Mouse (Mus musculus): ENCODE data around the gene Grik5. TPM values are rescaled to one million over a fixed set of nuclear protein-coding genes. Genes with fewer than 3 reads are reported as not detected.

Gene Grik5
- polyA plus RNA-seq, 1 experiment from 2014 or later, result 9.6 TPM

DNA sequence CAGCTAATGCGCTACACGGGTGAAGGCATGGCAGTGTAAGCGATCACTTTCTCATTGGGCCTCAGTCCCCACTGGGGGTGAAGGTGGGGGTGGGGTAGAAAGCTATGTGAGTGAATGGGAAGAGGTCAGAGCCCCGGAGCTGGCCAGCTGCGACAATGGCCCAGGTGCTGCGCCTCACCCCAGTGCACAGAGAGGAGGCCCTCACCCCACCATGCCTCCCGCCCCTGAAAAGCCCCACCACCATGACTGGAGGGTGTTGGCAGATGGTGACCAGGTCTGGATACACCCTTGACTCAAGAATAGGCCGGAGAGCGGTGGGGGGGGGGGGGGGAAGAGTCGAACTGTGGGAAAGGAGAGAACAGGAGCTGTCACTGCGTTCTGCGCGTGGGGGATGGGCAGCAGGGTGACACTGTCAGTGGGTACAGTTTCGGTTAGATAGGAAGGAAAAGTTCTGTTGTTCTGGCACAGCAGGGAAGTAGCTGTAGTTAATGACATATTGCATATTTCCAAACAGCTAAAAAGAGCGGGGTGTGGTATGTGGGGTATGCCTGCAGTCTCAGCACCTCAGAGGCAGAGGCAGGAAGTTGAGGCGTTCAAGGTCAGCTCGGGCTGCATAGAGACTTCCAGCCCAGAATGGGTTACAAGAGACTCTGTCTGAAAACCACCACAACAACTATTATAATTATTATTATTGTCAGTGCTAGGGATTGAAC lies 34.8 kb upstream of the Grik5 start:
- 0 out of 2 replicates have a peak, but pooled peaks cover 5% of the 10 kb centered on the region for H3K4me1 ChIP-seq (ENCODE audit: control insufficient read depth, insufficient read depth, low read length)
- H3K4me2 ChIP-seq (ENCODE audit: low read depth), result no peak overlapping the region
- no peaks in the 10 kb centered on the region for H3K36me3 ChIP-seq (ENCODE audit: control insufficient read depth, insufficient read depth, low read length)
- H3K4me3 ChIP-seq (ENCODE audit: low read depth, low read length), result no peak overlapping the region
- ATAC-seq (ENCODE audit: insufficient read depth, low FRiP score, low TSS enrichment) (peak; percentile 41; the same call in 1 of the 2 replicates), DNase-seq (ENCODE audit: low spot score) (peak; percentile 30)
- H3K27me3 ChIP-seq (ENCODE audit: control insufficient read depth, insufficient read depth, low read length), result no peaks in the 10 kb centered on the region
- H3K9me3 ChIP-seq (ENCODE audit: control insufficient read depth, low read length), result no peaks in the 10 kb centered on the region; the same call in 1 of the 2 replicates
- H3K9ac ChIP-seq (ENCODE audit: low read length), result no peak overlapping the region
- H3K27ac ChIP-seq (ENCODE audit: low read depth, low read length), result no peak overlapping the region
- 56% methylated on average over 16 of the region's 17 CpGs for WGBS

GRCm38 (mm10) chr7:25105411-25106160 lies 33.4 kb upstream of the Grik5 start:
- Histone ChIP-seq H3K9me3 (ENCODE audit: control insufficient read depth, low read length) (no peaks in the 10 kb centered on the region), H3K9ac (ENCODE audit: low read length) (no peak overlapping the region), H3K27me3 (ENCODE audit: control insufficient read depth, insufficient read depth, low read length) (no peaks in the 10 kb centered on the region), H3K36me3 (ENCODE audit: control insufficient read depth, insufficient read depth, low read length) (no peaks in the 10 kb centered on the region), H3K4me3 (ENCODE audit: low read depth, low read length) (no peak overlapping the region), H3K27ac (ENCODE audit: low read depth, low read length) (no peak overlapping the region), H3K4me1 (ENCODE audit: control insufficient read depth, insufficient read depth, low read length) (0 out of 2 replicates have a peak, but pooled peaks cover 5% of the 10 kb centered on the region), H3K4me2 (ENCODE audit: low read depth) (no peak overlapping the region)
- ATAC-seq (ENCODE audit: insufficient read depth, low FRiP score, low TSS enrichment) (0 out of 2 replicates have a peak, but pooled peaks have one; percentile 45), DNase-seq (ENCODE audit: low spot score) (peak; percentile 88)
- WGBS, result 21% methylated on average over 17 of the region's 17 CpGs

DNA sequence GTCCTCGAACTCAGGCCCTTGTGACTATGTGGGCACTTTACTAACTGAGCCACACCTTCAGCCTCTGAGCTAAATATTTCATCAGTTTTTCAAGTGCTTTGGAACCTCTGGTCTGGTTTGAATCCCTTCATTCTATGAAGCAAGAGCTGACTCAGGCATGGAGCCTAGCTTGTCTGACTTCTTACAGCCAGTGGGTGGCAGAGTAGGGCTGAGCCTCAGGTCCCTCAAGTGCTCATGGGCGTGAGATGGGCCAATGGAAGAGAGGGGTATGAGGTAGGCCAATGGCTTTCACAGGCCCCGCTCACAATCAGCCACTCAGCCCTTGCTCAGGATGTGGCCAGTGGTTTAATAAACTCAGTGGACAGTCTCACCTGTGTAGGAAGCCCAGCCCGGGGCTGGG lies 27.4 kb upstream of the Grik5 start:
- ATAC-seq (ENCODE audit: insufficient read depth, low FRiP score, low TSS enrichment), result no peak
- DNase-seq (ENCODE audit: low spot score), result no peak
- Histone ChIP-seq H3K4me2 (ENCODE audit: low read depth) (no peak overlapping the region), H3K27ac (ENCODE audit: low read depth, low read length) (no peak overlapping the region), H3K27me3 (ENCODE audit: control insufficient read depth, insufficient read depth, low read length) (no peaks in the 10 kb centered on the region), H3K36me3 (ENCODE audit: control insufficient read depth, insufficient read depth, low read length) (no peaks in the 10 kb centered on the region), H3K4me1 (ENCODE audit: control insufficient read depth, insufficient read depth, low read length) (no peaks in the 10 kb centered on the region), H3K4me3 (ENCODE audit: low read depth, low read length) (no peak overlapping the region), H3K9me3 (ENCODE audit: control insufficient read depth, low read length) (no peaks in the 10 kb centered on the region), H3K9ac (ENCODE audit: low read length) (no peak overlapping the region)
- 55% methylated on average over 4 of the region's 4 CpGs for WGBS

DNA sequence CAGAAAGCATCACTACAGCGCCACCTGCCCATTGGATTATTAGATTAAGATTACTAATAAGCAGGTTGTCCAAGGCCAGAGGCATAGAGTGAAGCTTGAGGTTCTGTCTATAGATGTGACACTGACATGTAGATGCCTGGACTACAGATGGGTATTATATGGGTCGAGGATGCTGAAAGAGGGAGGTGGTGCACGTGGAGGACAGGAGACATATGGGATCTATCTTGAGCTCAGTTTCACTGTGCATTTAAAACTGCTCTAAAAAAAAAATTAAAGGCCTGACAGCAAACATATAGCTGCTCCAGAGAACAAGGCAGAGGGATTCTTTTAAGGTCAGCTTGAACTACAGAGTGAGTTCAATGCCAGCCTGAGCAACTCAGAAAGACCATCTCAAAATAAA lies 26.0 kb upstream of the Grik5 start:
- DNase-seq (ENCODE audit: low spot score) (no peak), ATAC-seq (ENCODE audit: insufficient read depth, low FRiP score, low TSS enrichment) (no peak)
- no peak overlapping the region for H3K27ac ChIP-seq (ENCODE audit: low read depth, low read length)
- no peaks in the 10 kb centered on the region for H3K36me3 ChIP-seq (ENCODE audit: control insufficient read depth, insufficient read depth, low read length)
- no peak overlapping the region for H3K9ac ChIP-seq (ENCODE audit: low read length)
- H3K4me3 ChIP-seq (ENCODE audit: low read depth, low read length), result no peak overlapping the region
- 70% methylated on average over 3 of the region's 3 CpGs for WGBS
- no peaks in the 10 kb centered on the region for H3K4me1 ChIP-seq (ENCODE audit: control insufficient read depth, insufficient read depth, low read length)
- H3K27me3 ChIP-seq (ENCODE audit: control insufficient read depth, insufficient read depth, low read length), result no peaks in the 10 kb centered on the region
- no peaks in the 10 kb centered on the region for H3K9me3 ChIP-seq (ENCODE audit: control insufficient read depth, low read length)
- H3K4me2 ChIP-seq (ENCODE audit: low read depth), result no peak overlapping the region

DNA sequence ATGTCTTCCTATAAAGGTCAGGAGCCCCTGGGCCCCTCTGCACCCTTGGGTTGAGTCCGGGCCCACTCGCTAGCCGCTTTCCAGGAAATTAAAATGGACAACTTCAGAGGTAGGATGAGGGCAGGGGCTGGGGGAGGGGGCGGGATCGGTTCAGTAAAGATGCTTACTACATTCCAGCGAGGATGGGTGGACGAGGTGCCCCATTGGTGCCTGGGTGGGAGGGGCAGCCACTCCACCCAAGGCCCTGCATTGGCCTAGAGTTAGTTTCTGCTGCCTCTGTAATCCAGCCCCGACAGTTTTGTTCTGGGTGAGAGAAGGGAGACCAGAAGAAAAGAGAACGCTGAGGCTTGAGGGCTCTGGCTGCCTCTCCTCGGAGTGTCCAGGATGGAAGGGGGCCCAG lies 17.7 kb upstream of the Grik5 start:
- no peak overlapping the region for H3K4me3 ChIP-seq (ENCODE audit: low read depth, low read length)
- 24% methylated on average over 10 of the region's 10 CpGs for WGBS
- H3K36me3 ChIP-seq (ENCODE audit: control insufficient read depth, insufficient read depth, low read length), result no peaks in the 10 kb centered on the region
- H3K27me3 ChIP-seq (ENCODE audit: control insufficient read depth, insufficient read depth, low read length), result no peaks in the 10 kb centered on the region
- H3K4me2 ChIP-seq (ENCODE audit: low read depth), result no peak overlapping the region
- H3K9ac ChIP-seq (ENCODE audit: low read length), result no peak overlapping the region; the same call in 1 of the 2 replicates
- no peak overlapping the region for H3K27ac ChIP-seq (ENCODE audit: low read depth, low read length)
- peaks cover 5% of the 10 kb centered on the region; the same call in 1 of the 2 replicates for H3K4me1 ChIP-seq (ENCODE audit: control insufficient read depth, insufficient read depth, low read length)
- ATAC-seq (ENCODE audit: insufficient read depth, low FRiP score, low TSS enrichment) (no peak), DNase-seq (ENCODE audit: low spot score) (no peak)
- no peaks in the 10 kb centered on the region for H3K9me3 ChIP-seq (ENCODE audit: control insufficient read depth, low read length)

- H3K4me1 ChIP-seq (ENCODE audit: control insufficient read depth, insufficient read depth, low read length), result peaks cover 5% of the 10 kb centered on the region; the same call in 1 of the 2 replicates
- 30% methylated on average over 10 of the region's 11 CpGs for WGBS
- H3K27me3 ChIP-seq (ENCODE audit: control insufficient read depth, insufficient read depth, low read length), result no peaks in the 10 kb centered on the region
- no peaks in the 10 kb centered on the region for H3K9me3 ChIP-seq (ENCODE audit: control insufficient read depth, low read length)
- ATAC-seq (ENCODE audit: insufficient read depth, low FRiP score, low TSS enrichment), result no peak
- DNase-seq (ENCODE audit: low spot score), result peak; percentile 23
- H3K4me3 ChIP-seq (ENCODE audit: low read depth, low read length), result no peak overlapping the region
- H3K4me2 ChIP-seq (ENCODE audit: low read depth), result no peak overlapping the region
- no peak overlapping the region for H3K27ac ChIP-seq (ENCODE audit: low read depth, low read length)
- H3K36me3 ChIP-seq (ENCODE audit: control insufficient read depth, insufficient read depth, low read length), result no peaks in the 10 kb centered on the region
- H3K9ac ChIP-seq (ENCODE audit: low read length), result no peak overlapping the region
These were observed 16.8 kb upstream of the Grik5 start for GRCm38 (mm10) chr7:25088968-25089367.

DNA sequence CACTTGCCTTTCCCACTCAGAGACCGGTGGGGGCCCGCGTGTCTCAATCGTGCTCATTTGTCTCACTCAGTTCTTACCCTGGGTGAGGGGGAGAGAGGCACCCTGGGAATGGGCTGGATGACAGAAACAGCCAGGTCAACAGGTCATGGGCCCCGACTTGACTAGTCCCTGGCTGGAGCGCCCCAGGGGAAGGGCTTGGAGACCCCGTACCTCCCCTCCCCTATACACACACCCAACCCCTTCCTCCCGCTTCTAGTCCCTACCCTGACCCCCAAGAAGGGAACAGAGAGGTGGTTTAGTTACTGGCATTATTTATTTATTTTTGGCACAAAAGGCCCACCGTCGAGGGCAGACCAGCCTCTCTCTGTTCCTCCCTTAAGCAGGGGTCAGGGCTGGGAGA lies 16.4 kb upstream of the Grik5 start:
- Histone ChIP-seq H3K4me1 (ENCODE audit: control insufficient read depth, insufficient read depth, low read length) (peaks cover 5% of the 10 kb centered on the region; the same call in 1 of the 2 replicates), H3K27me3 (ENCODE audit: control insufficient read depth, insufficient read depth, low read length) (no peaks in the 10 kb centered on the region), H3K9me3 (ENCODE audit: control insufficient read depth, low read length) (no peaks in the 10 kb centered on the region), H3K4me3 (ENCODE audit: low read depth, low read length) (no peak overlapping the region), H3K9ac (ENCODE audit: low read length) (peak overlapping the region; percentile 11; the same call in 1 of the 2 replicates), H3K27ac (ENCODE audit: low read depth, low read length) (no peak overlapping the region), H3K36me3 (ENCODE audit: control insufficient read depth, insufficient read depth, low read length) (no peaks in the 10 kb centered on the region), H3K4me2 (ENCODE audit: low read depth) (no peak overlapping the region)
- DNase-seq (ENCODE audit: low spot score), result peak; percentile 64
- ATAC-seq (ENCODE audit: insufficient read depth, low FRiP score, low TSS enrichment), result 0 out of 2 replicates have a peak, but pooled peaks have one; percentile 28
- WGBS, result 6% methylated on average over 10 of the region's 10 CpGs

DNA sequence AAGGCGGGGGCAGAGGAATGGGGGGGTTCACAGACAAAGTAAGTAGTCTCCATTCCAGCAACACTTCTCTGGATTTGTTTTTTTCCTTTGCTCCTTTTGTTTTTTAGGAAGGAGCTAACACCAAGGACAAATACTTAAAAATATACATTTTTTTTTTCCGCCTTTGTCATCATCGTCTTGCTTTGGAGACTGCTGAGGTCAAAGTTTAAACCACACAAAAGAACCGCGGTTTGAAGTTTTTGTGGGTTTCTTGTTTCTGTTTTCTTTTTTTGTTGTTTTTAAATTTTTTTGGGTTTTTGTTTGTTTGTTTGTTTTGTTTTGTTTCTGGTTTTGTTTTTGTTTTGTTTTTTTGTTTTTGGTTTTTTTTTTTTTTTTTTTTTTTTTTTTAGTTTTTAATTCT lies 15.8 kb upstream of the Grik5 start:
- no peak overlapping the region for H3K27ac ChIP-seq (ENCODE audit: low read depth, low read length)
- H3K4me3 ChIP-seq (ENCODE audit: low read depth, low read length), result no peak overlapping the region
- H3K27me3 ChIP-seq (ENCODE audit: control insufficient read depth, insufficient read depth, low read length), result no peaks in the 10 kb centered on the region
- H3K36me3 ChIP-seq (ENCODE audit: control insufficient read depth, insufficient read depth, low read length), result peaks cover 4% of the 10 kb centered on the region
- H3K4me1 ChIP-seq (ENCODE audit: control insufficient read depth, insufficient read depth, low read length), result peaks cover 5% of the 10 kb centered on the region; the same call in 1 of the 2 replicates
- H3K9me3 ChIP-seq (ENCODE audit: control insufficient read depth, low read length), result no peaks in the 10 kb centered on the region
- ATAC-seq (ENCODE audit: insufficient read depth, low FRiP score, low TSS enrichment) (no peak), DNase-seq (ENCODE audit: low spot score) (no peak)
- no peak overlapping the region for H3K9ac ChIP-seq (ENCODE audit: low read length)
- H3K4me2 ChIP-seq (ENCODE audit: low read depth), result no peak overlapping the region
- WGBS, result 63% methylated on average over 5 of the region's 5 CpGs

All from neural tube, embryonic 11.5 days (tissue).